Mouse (Mus musculus): Measurements from ENCODE around the gene Arpc2.

DNA sequence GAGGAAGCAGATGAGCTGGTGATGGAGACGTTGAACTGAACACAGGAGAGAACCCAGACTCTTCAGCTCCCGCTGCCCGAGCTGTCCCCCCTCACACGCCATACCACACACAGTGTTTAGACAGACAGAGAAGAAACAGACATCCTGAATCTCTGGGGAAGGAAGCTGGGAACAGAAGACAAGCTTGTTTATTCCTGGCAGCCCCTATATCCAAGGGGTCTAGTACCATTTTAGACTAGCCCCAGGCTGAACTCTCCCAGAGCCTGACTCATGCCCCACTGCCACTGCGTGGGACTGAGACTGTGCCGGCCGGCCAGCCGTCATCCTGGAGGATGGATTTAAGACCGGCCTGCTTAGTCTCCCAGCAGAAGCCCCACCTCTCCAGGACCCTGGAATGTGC lies 39.1 kb downstream of the Arpc2 start:
- no peak for TF ChIP-seq CTCF (IDR thresholded peaks at IDR 0.05; ENCODE audit: control insufficient read depth, insufficient read depth, low read length)
- TF ChIP-seq POLR2A (IDR thresholded peaks at IDR 0.05; ENCODE audit: borderline replicate concordance, control insufficient read depth, low read depth, low read length), result no peak

Data from bone marrow, adult 2 months (tissue).